Mouse (Mus musculus): Measurements from ENCODE around the gene Olfr695.

DNA sequence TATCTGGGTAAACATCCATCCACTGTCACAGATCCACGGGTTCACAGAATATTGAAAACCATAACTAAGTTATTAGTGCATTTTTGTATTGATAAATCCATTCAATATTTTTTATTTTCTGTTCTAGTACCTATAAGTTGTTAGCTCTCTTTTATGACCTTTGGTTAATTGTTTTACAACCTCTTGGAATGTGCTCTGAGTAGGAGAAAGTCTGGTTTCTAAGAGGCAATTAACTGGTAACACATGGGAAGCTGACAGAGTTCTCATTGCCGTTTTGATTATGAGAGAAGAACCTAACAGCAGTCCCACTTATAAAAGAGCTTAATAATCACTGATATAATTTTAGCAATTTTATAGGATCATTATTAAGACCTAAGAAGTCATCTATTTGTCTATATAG is 17.5 kb upstream of the Olfr695 start:
- TF ChIP-seq CTCF (conservative IDR thresholded peaks at IDR 0.05; ENCODE audit: low read length) (no peak), POU5F1 (IDR thresholded peaks at IDR 0.05; ENCODE audit: borderline replicate concordance, low read length) (no peak), NANOG (IDR thresholded peaks at IDR 0.05; ENCODE audit: borderline replicate concordance, low read length) (no peak)
